Mouse (Mus musculus): ENCODE data around the gene Mypn.

Gene Mypn

DNA sequence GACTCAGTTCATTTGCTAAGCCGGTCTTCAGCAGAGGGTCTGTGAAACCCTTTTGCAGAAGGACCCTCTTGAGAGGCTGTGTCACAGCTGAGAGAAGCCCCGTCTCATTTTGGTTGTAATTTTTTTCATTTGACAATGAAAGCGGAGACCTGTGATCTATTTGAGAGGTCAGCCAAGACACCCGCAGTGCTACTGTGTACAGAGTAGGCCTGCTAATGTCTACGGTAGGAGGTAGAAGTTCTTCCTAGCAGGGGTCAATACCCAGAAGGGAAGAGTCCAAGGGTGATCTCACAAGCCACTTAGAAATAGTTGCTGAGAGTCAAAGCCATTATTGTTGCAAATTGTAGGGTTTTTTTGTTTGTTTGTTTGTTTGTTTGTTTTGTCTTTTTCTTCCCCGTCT is 49.5 kb downstream of the Mypn start:
- DNase-seq: peak; percentile 46 to 47

- peak; percentile 45 to 78 for DNase-seq
These were observed 50.2 kb downstream of the Mypn start for GRCm38 (mm10) chr10:63153563-63153962.

DNA sequence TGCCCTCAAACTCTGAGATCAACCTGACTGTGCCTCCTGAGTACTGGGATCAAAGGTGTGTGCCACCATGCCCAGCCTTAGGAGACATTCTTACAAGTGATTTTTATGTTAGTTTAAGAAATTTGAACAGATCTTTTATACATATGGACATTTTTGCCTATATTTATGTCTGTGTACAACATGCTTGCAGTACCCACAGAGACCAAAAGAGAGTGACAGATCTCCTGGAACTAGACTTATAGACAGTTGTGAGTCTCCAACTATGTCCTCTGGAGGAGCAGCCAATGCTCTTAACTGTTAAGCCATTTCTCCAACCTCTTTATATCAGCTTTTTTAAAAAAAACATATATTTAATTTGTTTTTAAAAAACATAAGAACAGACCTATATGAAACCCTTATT is 51.4 kb downstream of the Mypn start:
- DNase-seq: no peak

- DNase-seq: peak; percentile 69
These were observed 61.1 kb downstream of the Mypn start for GRCm38 (mm10) chr10:63142660-63143059.

GRCm38 (mm10) chr10:63136436-63136835 is 67.3 kb downstream of the Mypn start:
- DNase-seq: no peak

GRCm38 (mm10) chr10:63135680-63136079 is 68.1 kb downstream of the Mypn start:
- no peak for DNase-seq

- no peak for DNase-seq
These were observed 70.4 kb downstream of the Mypn start for GRCm38 (mm10) chr10:63133326-63133725.

GRCm38 (mm10) chr10:63132356-63132755 is 71.4 kb downstream of the Mypn start:
- no peak for DNase-seq

DNA sequence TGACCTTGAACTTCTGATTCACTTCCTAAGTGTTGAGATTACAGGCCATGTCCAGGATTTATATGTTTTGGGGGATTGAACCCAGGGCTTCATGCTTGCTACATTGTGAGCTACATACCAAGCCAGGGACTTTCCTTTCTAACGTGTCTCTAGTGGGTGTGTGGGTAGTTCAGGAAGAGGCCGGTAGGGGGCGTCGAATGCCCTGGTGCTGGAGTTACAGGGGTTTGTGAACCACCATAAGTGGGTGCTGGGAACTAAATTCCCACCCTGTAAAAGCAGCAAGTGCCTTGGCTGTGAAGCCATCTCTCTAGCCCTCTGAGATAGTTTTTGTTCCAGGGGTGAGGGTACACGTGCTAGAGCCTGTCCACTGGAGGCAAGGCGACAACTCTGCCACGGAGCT is 73.3 kb downstream of the Mypn start:
- no peak for DNase-seq

- no peak for DNase-seq
These were observed 75.5 kb downstream of the Mypn start for GRCm38 (mm10) chr10:63128256-63128655.

DNA sequence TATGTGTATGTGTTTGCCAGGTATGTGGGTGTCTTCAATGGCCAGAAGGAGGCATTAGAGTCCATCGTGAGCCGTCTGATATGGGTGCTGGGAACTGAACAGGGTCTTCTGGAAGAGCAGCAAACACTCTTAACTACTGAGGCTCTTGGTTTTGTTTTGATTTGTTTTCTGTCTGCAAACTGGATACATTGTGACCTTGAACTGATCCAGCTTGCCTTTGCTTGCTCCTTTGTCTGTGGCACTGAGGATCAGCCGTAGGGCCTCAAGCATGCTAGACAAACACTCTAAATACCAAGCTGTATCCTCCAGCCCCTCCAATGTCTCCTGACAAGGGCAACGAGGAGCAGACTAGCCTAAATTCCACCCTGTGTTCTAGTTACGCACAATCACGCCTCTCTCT is 76.6 kb downstream of the Mypn start:
- DNase-seq: no peak

DNA sequence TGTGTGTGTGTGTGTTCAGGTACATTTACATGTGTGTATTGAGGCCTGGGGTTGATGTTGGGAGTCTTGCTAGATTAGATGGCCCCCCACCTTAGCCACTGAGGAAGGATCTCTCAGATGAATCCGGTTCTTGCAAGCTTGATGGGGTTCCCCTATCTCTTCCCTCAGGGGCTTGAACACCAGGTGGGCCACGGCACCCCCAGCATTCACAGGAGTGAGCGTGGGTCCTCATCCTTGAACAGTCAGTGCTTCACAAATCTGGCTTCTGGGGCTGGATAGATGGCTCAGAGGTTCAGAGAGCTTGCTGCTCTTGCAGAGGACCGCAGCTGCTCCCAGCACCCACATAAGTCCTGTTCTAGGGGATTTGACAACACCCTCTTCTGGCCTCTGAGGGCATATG is 77.6 kb downstream of the Mypn start:
- DNase-seq: no peak

DNA sequence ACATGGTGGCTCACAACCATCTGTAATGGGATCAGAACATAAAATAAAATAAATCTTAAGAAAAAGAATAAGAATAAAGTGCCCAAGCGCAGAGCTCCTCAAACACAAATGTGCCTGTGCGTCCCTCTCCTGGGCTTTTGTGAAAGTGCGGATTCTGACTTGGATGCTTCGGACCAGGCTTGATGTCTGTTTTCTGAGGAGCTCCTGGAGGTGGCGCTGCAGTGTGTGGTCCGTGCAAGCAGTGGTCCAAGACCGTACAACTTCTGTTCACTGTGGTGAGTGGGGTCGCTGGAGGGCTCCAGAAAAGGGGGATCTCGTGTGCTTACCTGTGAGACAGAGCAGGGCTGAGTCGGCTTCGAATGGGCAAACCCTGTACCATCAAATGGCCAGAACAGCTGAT is 78.4 kb downstream of the Mypn start:
- DNase-seq: no peak

DNA sequence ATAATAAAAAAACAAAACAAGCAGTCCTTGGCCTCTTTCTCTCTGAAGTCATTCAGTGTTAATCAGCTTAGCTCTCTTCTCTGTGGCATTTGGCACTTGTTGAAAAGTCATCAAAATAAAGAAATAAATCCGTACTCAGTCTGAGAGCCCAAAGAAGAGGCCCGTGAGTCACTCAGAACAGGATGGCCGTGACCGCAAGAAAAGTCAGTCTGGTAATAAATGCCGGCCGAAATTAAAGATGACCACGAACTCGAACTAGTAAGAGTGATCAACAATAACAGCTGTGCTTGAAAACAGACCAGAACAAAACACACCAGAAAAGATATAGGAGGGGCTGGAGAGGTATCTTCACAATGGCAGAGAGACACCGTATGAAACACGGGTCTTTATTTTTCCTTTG is 79.7 kb downstream of the Mypn start:
- no peak for DNase-seq

- DNase-seq: no peak
These were observed 80.6 kb downstream of the Mypn start for GRCm38 (mm10) chr10:63123141-63123540.

GRCm38 (mm10) chr10:63122516-63122915 is 81.2 kb downstream of the Mypn start:
- DNase-seq: peak; percentile 63 to 67

DNA sequence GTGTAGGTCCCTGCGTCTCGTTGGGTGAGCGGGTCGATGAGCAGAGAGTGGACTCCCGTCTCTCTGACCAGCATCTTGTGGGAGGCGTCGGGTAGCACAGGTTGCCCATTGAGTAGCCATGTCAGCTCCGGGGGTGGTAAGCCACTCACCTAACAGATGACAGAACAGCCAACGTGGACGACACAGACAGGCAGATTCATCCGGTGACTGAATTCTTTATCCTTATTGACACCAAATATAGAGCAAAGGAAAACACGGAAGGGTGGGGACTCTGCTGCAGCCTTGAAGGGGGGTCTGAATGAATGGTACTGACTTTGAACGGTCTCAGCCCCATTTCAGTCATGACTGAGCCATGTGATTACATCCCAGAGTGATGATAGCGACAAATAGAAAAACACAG is 81.8 kb downstream of the Mypn start:
- DNase-seq: no peak

DNA sequence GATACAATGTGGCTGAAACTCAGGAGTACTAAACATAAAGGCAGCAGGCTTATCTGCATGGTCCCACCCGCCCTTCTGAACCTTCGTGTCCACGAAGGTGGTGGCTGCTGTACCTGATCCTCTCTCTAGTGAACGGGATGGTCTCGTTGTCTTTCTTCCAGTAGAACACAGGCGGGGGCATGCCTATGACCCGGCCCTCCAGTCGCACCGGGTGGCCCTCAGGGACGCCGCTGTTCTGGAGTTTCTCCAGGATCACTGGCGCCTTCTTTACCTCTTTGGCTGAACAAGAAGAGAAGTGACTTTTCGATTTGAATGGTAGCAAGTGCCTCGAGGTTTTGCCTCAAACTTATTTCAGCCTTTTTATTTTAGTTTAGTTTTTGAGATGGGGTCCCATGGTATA is 83.8 kb downstream of the Mypn start:
- no peak for DNase-seq

DNA sequence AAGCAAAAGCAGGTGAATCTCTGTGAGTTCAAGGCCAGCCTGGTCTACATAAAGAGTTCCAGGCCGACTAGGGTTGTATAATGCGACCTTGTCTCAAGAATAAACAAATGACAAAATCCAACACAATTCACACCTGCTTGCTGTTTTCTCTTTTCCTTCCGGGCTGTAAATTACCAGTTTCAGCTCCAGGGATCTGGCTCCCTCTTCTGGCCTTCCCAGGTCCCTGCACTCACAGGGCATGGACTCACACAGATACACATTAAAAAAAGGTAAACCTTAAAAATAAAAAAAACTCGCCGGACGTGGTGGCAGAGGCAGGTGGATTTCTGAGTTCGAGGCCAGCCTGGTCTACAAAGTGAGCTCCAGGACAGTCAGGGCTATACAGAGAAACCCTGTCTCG is 86.2 kb downstream of the Mypn start:
- DNase-seq: no peak

DNA sequence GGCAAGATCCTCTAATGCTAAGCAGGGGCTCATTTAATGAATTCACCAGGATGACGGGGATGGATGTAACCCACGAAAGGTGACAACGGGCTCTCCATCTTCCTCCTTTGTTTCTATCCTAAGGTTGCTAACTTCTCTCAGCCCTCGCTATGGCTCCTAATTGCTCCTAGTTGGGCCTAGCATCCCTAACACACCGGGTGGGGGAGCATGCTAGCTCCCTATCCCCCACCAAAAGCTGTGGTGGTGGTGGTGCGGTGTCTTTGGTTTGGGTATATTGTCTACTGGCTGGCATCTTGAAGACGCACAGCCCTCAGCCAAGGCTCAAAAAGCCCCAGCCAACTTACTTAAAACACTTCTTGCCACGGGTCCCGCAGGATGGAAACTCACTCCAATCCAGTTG is 87.4 kb downstream of the Mypn start:
- DNase-seq: no peak

GRCm38 (mm10) chr10:63115881-63116280 is 87.9 kb downstream of the Mypn start:
- no peak for DNase-seq

DNA sequence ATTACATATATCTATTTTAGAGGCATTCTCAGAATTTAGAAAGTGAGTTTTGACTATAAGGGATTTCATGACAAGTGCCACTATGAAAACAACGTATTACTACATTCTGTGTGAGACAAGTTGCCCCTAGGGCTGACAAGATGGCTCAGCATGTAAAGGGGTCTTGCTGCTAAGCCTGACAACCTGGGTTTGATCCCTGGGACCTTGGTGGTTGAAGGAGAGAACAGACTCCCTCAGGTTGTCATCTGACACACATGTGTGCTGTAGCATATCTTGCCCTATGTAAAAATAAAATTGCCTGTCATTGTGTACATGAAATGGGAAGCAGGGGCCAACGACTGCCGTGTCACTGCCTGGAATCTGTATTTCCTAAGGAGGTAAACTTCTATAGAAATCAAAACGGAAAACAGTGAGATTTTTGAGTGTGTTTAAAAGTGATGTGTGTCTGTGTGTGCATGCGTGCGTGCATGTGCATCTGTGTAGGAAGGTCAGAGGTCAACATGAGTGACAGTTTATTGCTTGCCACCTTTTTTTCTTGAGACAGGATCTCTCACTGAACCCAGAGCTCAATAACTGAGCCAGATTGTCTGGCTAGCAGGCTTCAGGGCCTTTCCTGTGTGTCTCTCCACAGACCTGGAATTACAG is 89.9 kb downstream of the Mypn start:
- no peak for DNase-seq

DNA sequence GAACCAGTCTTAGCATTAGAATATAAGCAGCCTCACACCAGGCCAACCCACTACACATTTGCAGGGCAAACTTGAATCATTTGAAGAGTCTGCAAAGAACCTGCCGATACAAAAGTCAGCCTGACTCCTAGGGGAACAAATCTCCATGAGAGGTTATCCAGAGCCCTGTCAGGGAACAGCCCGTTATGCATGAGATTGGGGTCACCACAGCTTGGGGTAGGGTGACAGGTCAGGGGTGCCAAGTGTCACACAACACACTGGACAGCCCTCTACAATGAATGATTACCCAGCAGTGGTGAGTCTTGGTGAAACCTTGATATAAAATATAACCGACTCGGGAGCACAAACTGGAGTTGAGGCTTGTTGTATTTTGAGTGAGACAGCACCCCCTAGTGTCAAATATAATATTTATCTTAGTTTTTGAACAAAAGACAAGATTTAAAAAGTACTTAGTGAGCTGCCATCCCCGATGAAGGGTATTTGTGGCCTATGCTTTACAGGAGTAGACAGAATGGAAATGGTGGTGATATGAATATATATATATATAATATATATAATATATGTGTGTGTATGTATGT is 90.6 kb downstream of the Mypn start:
- peak in 1 of 2 experiments; percentile 14 for DNase-seq

GRCm38 (mm10) chr10:63100657-63101056 is 103.1 kb downstream of the Mypn start:
- DNase-seq: no peak

GRCm38 (mm10) chr10:63099941-63100562 is 103.7 kb downstream of the Mypn start:
- DNase-seq: no peak

Measured in kidney, adult 8-10 months (tissue).